Mouse (Mus musculus): Measurements from ENCODE around the gene Tubd1. TPM values are rescaled to one million over a fixed set of nuclear protein-coding genes. Genes with fewer than 3 reads are reported as not detected.

Gene Tubd1
- polyA plus RNA-seq, 1 experiment = 18.3 TPM

GRCm38 (mm10) chr11:86611991-86612390 is 67.2 kb downstream of the Tubd1 start:
- H3K36me3 ChIP-seq (ENCODE audit: control insufficient read depth, insufficient read depth, low read length) = no peaks in the 10 kb centered on the region
- no peak for TF ChIP-seq POLR2A (IDR thresholded peaks at IDR 0.05; ENCODE audit: control insufficient read depth, low read depth, low read length)
- TF ChIP-seq CTCF (IDR thresholded peaks at IDR 0.05; ENCODE audit: control insufficient read depth, insufficient read depth, insufficient replicate concordance, low read depth, low read length) = no peak
- H3K4me3 ChIP-seq (ENCODE audit: control insufficient read depth, low read depth, low read length) = no peak overlapping the region
- no peaks in the 10 kb centered on the region for H3K4me1 ChIP-seq (ENCODE audit: control insufficient read depth, insufficient read depth, low read length)
- no peak overlapping the region for H3K27ac ChIP-seq (ENCODE audit: control insufficient read depth, insufficient read depth, low read depth, low read length)
- H3K27me3 ChIP-seq (ENCODE audit: control insufficient read depth, insufficient read depth, low read length) = no peaks in the 10 kb centered on the region

- H3K36me3 ChIP-seq (ENCODE audit: control insufficient read depth, insufficient read depth, low read length) = no peaks in the 10 kb centered on the region
- peak overlapping the region; percentile 49; the same call in 1 of the 2 replicates for H3K27ac ChIP-seq (ENCODE audit: control insufficient read depth, insufficient read depth, low read depth, low read length)
- H3K4me3 ChIP-seq (ENCODE audit: control insufficient read depth, low read depth, low read length) = no peak overlapping the region
- no peaks in the 10 kb centered on the region for H3K27me3 ChIP-seq (ENCODE audit: control insufficient read depth, insufficient read depth, low read length)
- TF ChIP-seq POLR2A (IDR thresholded peaks at IDR 0.05; ENCODE audit: control insufficient read depth, low read depth, low read length) = no peak
- no peak for TF ChIP-seq CTCF (IDR thresholded peaks at IDR 0.05; ENCODE audit: control insufficient read depth, insufficient read depth, insufficient replicate concordance, low read depth, low read length)
- H3K4me1 ChIP-seq (ENCODE audit: control insufficient read depth, insufficient read depth, low read length) = no peaks in the 10 kb centered on the region
These were observed 69.3 kb downstream of the Tubd1 start for GRCm38 (mm10) chr11:86614056-86614530.

- TF ChIP-seq POLR2A (IDR thresholded peaks at IDR 0.05; ENCODE audit: control insufficient read depth, low read depth, low read length) = no peak
- TF ChIP-seq CTCF (IDR thresholded peaks at IDR 0.05; ENCODE audit: control insufficient read depth, insufficient read depth, insufficient replicate concordance, low read depth, low read length) = no peak
- H3K4me1 ChIP-seq (ENCODE audit: control insufficient read depth, insufficient read depth, low read length) = no peaks in the 10 kb centered on the region
- H3K27me3 ChIP-seq (ENCODE audit: control insufficient read depth, insufficient read depth, low read length) = no peaks in the 10 kb centered on the region
- no peak overlapping the region for H3K27ac ChIP-seq (ENCODE audit: control insufficient read depth, insufficient read depth, low read depth, low read length)
- no peak overlapping the region for H3K4me3 ChIP-seq (ENCODE audit: control insufficient read depth, low read depth, low read length)
- no peaks in the 10 kb centered on the region for H3K36me3 ChIP-seq (ENCODE audit: control insufficient read depth, insufficient read depth, low read length)
These were observed 69.8 kb downstream of the Tubd1 start for GRCm38 (mm10) chr11:86614607-86615006.

Other genes with a start within 250 kb of the Tubd1 start
- gene Med13, start 187.4 kb upstream of the Tubd1 start, polyA plus RNA-seq (2012; rRNA removed) = 16.8 and 25.0 TPM in 2 replicates
- 24.6 and 25.1 TPM in 2 replicates for gene Rnft1, start 60.3 kb upstream of the Tubd1 start, polyA plus RNA-seq (2012; rRNA removed)
- gene Rps6kb1, start 186 bp upstream of the Tubd1 start, polyA plus RNA-seq (2012; rRNA removed) = 4.1 and 4.4 TPM in 2 replicates
- gene Vmp1, start 138.8 kb downstream of the Tubd1 start, polyA plus RNA-seq (2012; rRNA removed) = 19.0 and 19.2 TPM in 2 replicates
- 3.1 and 3.4 TPM in 2 replicates for gene Ptrh2, start 139.0 kb downstream of the Tubd1 start, polyA plus RNA-seq (2012; rRNA removed)
- 32.3 and 38.1 TPM in 2 replicates for gene Cltc, start 212.6 kb downstream of the Tubd1 start, polyA plus RNA-seq (2012; rRNA removed)